Mouse (Mus musculus): ENCODE measurements around the gene 5330417H12Rik.

DNA sequence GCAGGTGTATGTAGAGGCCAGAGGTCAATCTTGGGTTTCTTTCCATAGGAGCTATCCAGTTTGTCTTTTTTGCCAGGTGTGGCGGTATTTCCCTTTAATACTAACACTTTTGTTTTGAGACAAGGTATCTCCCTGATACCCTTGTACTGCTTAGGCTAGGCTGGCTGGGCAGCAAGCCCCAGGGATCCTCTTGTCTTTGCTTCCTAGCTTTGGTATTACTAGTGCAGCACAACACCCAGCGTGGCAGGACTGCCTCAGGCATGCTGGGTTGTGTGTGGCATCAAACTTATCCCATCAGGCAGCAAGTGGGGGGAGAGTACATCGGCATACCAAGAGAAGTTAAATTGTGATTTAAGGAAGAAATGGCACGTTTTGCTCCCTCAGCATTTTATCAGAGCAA lies 22.5 kb downstream of the 5330417H12Rik start:
- no peak for TF ChIP-seq CTCF (IDR thresholded peaks at IDR 0.05; ENCODE audit: control insufficient read depth, insufficient read depth, insufficient read length)
- TF ChIP-seq USF1 (IDR thresholded peaks at IDR 0.05; ENCODE audit: low read depth) = no peak
